Mouse (Mus musculus) liver, embryonic 14.5 days (tissue): ENCODE data around the gene Gm45062.

Experiments used
- CTCF ChIP-seq: IDR thresholded peaks from 2 replicates; pipeline ENCODE4 v1.5.1; 2016; ENCODE audit warnings: antibody characterized with exemption, low read depth, control low read depth
- EP300 ChIP-seq: IDR thresholded peaks from 2 replicates; pipeline ENCODE4 v1.6.1; 2016; ENCODE audit warnings: antibody characterized with exemption, low read depth

- TF ChIP-seq CTCF (no peak), EP300 (no peak)
These were observed 48.6 kb upstream of the Gm45062 start for GRCm38 (mm10) chr6:8210661-8211060.
